Mouse (Mus musculus) embryonic stem cell, embryonic (primary cell): Measurements from ENCODE around the gene Hand2.

ENCODE experiments used
- CTCF ChIA-PET, 4 experiments: fragments of 300-600 bp in 2 of 4; fragments of 350-600 bp in 2 of 4; sonication (Branson Sonifier 250); formaldehyde crosslinking; loops; one replicate each; lab custom pipeline; 2022; ENCODE audit warnings: inconsistent platforms in 2 of 4; lab: Charles Lee
- POLR2A ChIA-PET, 4 experiments: fragments of 300-600 bp in 2 of 4; fragments of 350-600 bp in 2 of 4; sonication (Branson Sonifier 250); formaldehyde crosslinking; loops; one replicate each; lab custom pipeline; 2022; ENCODE audit warnings: antibody characterized with exemption in 4 of 4, inconsistent platforms in 1 of 4; lab: Charles Lee

Gene Hand2

DNA sequence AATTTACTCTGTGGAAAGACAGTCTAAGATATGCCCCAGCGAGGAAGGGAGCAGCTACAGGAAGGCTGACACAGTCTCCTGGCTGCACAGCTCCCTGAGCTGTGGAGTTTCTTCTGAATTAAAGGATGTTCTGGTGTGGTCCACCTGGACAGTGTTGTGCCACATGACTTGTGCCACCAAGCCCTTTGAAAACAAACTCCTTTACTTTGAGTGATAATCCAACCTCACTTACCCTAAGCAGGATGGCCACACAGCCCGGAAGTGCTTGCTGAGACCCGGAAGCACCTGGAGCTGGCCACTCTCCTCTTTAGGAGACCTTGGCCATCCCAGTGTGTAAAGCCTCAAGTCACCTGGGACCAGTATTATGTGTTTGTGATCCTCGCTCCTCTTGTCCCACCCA lies 27.5 kb downstream of the Hand2 start:
- ChIA-PET CTCF (interaction anchor here in 2 of 4 experiments (0.5 kb wide), 2 partner anchors 92 to 392 kb away, joined by 3 to 6 read pairs; no protein-coding TSS in a partner anchor), POLR2A (interaction anchor here in 2 of 4 experiments (0.5 to 0.9 kb wide), 2 partner anchors 8 to 27 kb away, joined by 3 to 4 read pairs; partner anchors contain the start of gene Hand2 (in 1 of the 2))

- ChIA-PET POLR2A (interaction anchor here in 1 of 4 experiments (0.9 kb wide), 1 partner anchor 8 kb away, joined by 3 read pairs; no protein-coding TSS in a partner anchor), CTCF (interaction anchor here in 1 of 4 experiments (0.5 kb wide), 1 partner anchor 391 kb away, joined by 6 read pairs; no protein-coding TSS in a partner anchor)
These were observed 28.2 kb downstream of the Hand2 start for GRCm38 (mm10) chr8:57348866-57349520.

DNA sequence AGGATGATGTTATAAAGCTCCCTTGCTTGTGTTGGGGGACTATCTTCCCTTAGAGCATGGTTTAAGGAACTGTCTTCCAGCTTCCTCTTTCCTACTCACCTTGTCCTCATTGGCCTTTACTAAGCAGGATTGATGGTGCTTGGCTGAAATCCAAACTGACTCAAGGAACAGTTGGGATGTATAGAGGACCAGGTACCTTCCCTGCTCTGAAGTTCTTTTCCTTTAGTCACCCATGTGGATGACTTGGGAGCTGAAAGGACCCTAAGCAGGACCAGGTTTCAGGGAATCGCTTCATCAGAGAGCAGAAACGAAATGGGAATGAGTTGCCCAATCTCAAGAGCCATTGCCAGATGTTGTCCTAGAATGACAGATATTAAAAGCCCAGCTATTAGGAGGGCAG lies 31.1 kb downstream of the Hand2 start:
- ChIA-PET POLR2A (interaction anchor here in 1 of 4 experiments (0.6 kb wide), 1 partner anchor 9 kb away, joined by 3 read pairs; no protein-coding TSS in a partner anchor), CTCF (no interaction called here)

DNA sequence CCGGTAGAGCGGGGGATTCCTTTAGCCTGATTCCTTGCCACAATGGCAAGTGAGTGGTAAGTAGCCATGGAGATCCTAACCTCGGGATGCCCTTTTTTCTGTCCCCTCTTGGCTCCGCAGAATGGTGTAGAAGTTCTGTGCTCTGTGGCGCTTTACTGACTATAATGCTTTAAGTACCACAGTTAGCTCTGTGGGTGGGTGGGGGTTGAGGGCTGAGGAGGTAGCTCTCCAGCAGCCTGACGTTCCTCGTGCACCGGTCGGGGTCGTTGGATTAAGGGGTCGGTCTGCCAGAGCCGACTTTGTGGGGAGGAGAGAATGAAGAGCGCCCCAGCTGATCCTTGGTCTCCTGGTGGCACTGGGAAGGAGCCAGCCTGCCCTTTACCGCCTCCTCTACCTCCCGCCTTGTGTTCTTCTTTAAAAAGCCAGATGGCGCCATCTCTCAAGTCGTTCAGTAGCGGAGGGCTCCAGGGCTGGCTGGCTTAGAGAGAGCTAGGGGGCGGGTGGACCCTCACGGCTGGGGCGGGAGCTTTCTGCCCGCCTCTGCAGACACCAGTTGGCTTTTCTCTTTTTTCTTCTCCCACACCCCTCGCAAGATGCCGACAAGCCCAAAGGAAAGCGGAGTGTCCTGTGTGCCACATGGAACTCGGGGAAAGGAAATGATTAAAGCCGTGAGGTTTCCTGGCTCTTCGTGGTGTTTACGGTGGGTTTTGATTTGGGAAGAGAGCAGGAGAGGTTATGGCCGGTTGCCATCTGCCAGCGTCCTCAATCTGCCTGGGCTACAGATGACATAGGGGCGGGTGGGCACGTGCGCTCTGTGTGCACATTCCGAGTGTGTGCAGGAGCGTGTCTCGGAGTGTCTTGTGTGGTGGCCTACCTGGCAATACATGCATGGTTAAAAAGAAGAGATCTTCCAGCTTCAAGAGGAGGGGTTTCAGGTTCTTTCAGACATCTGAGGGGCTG lies 32.8 kb downstream of the Hand2 start:
- ChIA-PET POLR2A (interaction anchor here in 2 of 4 experiments (0.6 to 1.6 kb wide), 6 partner anchors 11 to 1135 kb away, joined by 3 to 6 read pairs (median 4); partner anchors contain the start of gene Hand2 (in 1 of the 2)), CTCF (interaction anchor here (0.5 to 1.7 kb wide), 27 partner anchors 8 to 866 kb away, joined by 3 to 10 read pairs (median 3); partner anchors contain the start of gene Hand2 (in 2 of the 4))

DNA sequence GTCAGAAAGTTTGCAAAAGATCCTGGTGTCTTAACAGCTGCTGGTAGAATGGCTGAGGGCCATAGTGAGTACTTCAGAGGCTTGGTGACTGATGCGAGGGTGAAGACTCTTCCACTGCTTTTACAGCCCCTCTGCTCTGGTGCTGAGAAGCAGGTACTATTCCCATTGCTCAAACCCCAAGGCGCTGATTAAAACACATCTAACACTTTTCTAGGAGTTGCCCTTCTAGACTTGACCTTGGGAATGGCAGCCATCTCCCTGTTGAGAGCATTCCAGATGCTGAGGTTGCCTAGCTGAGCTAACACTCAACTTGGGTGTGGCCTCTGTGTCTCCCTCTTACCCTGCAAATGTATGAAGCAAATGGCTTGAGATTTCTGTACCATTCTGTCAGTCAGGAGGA lies 34.1 kb downstream of the Hand2 start:
- POLR2A ChIA-PET = no interaction called here
- CTCF ChIA-PET = interaction anchor here in 1 of 4 experiments (1.4 kb wide), 1 partner anchor 49 kb away, joined by 3 read pairs; no protein-coding TSS in a partner anchor

GRCm38 (mm10) chr8:57356529-57357325 lies 35.9 kb downstream of the Hand2 start:
- ChIA-PET CTCF (no interaction called here), POLR2A (no interaction called here)

GRCm38 (mm10) chr8:57360493-57360892 lies 39.7 kb downstream of the Hand2 start:
- ChIA-PET POLR2A (no interaction called here), CTCF (no interaction called here)

DNA sequence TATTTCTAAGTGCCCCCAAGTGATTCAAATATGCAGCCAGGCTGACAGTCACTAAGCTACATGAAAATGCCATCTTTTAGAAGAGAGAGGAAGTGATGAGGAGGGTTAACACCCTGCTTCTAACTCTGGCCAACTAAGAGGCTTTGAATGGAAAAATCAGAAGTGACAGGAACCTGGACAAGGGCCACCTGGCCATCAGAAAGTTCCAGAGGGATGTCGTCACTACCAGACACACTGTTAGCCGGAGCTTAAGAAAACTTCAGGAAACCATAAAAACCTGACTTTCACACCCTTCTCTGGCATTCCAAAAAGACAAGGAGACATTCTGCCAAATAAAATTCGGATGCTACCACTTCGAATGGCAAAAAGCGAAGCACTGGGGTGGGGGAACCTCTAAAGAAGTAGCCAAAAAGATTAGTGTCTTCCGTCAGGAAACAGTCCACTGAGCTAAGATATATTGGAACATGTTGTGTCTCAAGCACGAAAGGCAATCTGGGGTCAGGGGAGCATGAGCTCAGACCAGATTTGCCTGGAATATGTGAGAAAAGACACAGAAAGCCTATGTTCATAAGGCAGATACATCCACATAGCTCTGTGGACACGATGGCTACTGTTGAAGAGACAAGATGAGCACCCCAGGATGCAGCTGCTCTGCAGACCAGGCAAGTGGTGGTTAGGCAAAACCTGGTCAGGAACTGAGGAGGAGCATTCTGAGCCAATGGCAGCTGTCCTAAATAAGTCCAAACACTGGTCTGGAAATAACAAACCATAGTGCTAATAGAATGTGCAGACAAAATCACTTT lies 40.4 kb downstream of the Hand2 start:
- POLR2A ChIA-PET = interaction anchor here in 2 of 4 experiments (0.6 to 0.7 kb wide), 3 partner anchors 9 to 161 kb away, joined by 3 to 4 read pairs (median 3); no protein-coding TSS in a partner anchor

DNA sequence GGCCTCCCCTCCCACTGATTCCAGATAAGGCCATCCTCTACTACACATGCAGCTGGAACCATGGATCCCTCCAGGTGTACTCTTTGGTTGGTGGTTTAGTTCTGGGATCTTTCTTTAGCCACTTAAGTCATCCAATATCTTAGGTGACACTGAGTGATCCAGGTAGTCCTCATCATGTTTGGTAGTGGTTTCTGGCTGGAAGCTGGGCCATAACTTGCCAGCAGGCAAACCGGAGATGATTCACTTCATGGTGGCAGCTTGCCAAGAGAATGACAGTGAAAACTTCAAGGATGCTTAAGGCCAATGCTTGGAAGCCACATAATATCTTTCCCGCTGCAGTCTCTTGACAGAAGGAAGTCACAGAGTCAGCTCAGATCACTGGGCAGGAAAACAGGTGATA lies 42.1 kb downstream of the Hand2 start:
- CTCF ChIA-PET = no interaction called here
- POLR2A ChIA-PET = interaction anchor here in 1 of 4 experiments (0.7 kb wide), 1 partner anchor 675 kb away, joined by 3 read pairs; no protein-coding TSS in a partner anchor

More for the DNA sequence above, 40.4 kb downstream of the Hand2 start:
- CTCF ChIA-PET = interaction anchor here in 3 of 4 experiments (0.6 to 1.2 kb wide), 4 partner anchors 7 to 524 kb away, joined by 3 to 4 read pairs (median 3); no protein-coding TSS in a partner anchor

- POLR2A ChIA-PET = interaction anchor here in 1 of 4 experiments (0.5 to 0.6 kb wide), 2 partner anchors 116 to 366 kb away, joined by 3 to 4 read pairs; no protein-coding TSS in a partner anchor
- CTCF ChIA-PET = interaction anchor here in 1 of 4 experiments (1.4 kb wide), 1 partner anchor 157 kb away, joined by 5 read pairs; no protein-coding TSS in a partner anchor
These were observed 53.3 kb downstream of the Hand2 start for GRCm38 (mm10) chr8:57374044-57374443.
